Mouse (Mus musculus): ENCODE measurements around the gene Cog6. TPM values are rescaled to one million over a fixed set of nuclear protein-coding genes. Genes with fewer than 3 reads are reported as not detected.

Cog6 gene
- total and polyA plus RNA-seq, 3 experiments, result 37.1 to 59.6 (median 48.3) TPM

GRCm38 (mm10) chr3:52983772-52984171, 33.3 kb downstream of the Cog6 start:
- 64% methylated on average over 3 of the region's 3 CpGs for WGBS
- Histone ChIP-seq H3K36me3 (ENCODE audit: control insufficient read depth, insufficient read depth, low read length) (peaks cover 21% of the 10 kb centered on the region), H3K4me1 (ENCODE audit: control insufficient read depth, insufficient read depth, low read length) (peaks cover 5% of the 10 kb centered on the region), H3K4me3 (no peak overlapping the region), H3K27ac (peak overlapping the region; percentile 62), H3K9ac (ENCODE audit: low read depth, low read length) (peak overlapping the region; percentile 16; the same call in 1 of the 2 replicates), H3K27me3 (ENCODE audit: control insufficient read depth, insufficient read depth, low read length) (no peaks in the 10 kb centered on the region), H3K79me2 (replicated peaks; ENCODE audit: control insufficient read depth, insufficient read depth, low read length) (no peaks in the 10 kb centered on the region)
- intact Hi-C loops (cut with DNase I), result no loop called here
- TF ChIP-seq POLR2A (IDR thresholded peaks at IDR 0.05; ENCODE audit: insufficient read depth, low read depth, low read length), result no peak
- TF ChIP-seq EP300 (IDR thresholded peaks at IDR 0.05; ENCODE audit: insufficient read depth, low read depth, low read length), result no peak
- no peak for TF ChIP-seq CTCF (IDR thresholded peaks at IDR 0.05)
- DNase-seq, result peak in 1 of 2 experiments; percentile 15

- intact Hi-C loops (cut with DNase I), result no loop called here
- no peaks in the 10 kb centered on the region for H3K27me3 ChIP-seq (ENCODE audit: control insufficient read depth, insufficient read depth, low read length)
- TF ChIP-seq POLR2A (IDR thresholded peaks at IDR 0.05; ENCODE audit: insufficient read depth, low read depth, low read length), result no peak
- no peak for TF ChIP-seq CTCF (IDR thresholded peaks at IDR 0.05)
- H3K4me3 ChIP-seq, result no peak overlapping the region
- peaks cover 21% of the 10 kb centered on the region for H3K36me3 ChIP-seq (ENCODE audit: control insufficient read depth, insufficient read depth, low read length)
- H3K4me1 ChIP-seq (ENCODE audit: control insufficient read depth, insufficient read depth, low read length), result peaks cover 5% of the 10 kb centered on the region
- no peak overlapping the region for H3K9ac ChIP-seq (ENCODE audit: low read depth, low read length)
- WGBS, result 68% methylated on average over 10 of the region's 10 CpGs
- no peak for DNase-seq
- no peaks in the 10 kb centered on the region for H3K79me2 ChIP-seq (replicated peaks; ENCODE audit: control insufficient read depth, insufficient read depth, low read length)
- peak overlapping the region; percentile 17; the same call in 1 of the 2 replicates for H3K27ac ChIP-seq
Measured at GRCm38 (mm10) chr3:52982993-52983392, 34.0 kb downstream of the Cog6 start.

GRCm38 (mm10) chr3:52974674-52975556, 42.1 kb downstream of the Cog6 start:
- H3K4me3 ChIP-seq, result no peak overlapping the region
- WGBS, result 39% methylated on average over 15 of the region's 15 CpGs
- H3K27me3 ChIP-seq (ENCODE audit: control insufficient read depth, insufficient read depth, low read length), result no peaks in the 10 kb centered on the region
- TF ChIP-seq EP300 (IDR thresholded peaks at IDR 0.05; ENCODE audit: insufficient read depth, low read depth, low read length), result 0 out of 2 replicates have a peak, but pooled peaks have one; percentile 45
- TF ChIP-seq POLR2A (IDR thresholded peaks at IDR 0.05; ENCODE audit: insufficient read depth, low read depth, low read length), result no peak
- peak; percentile 86 for TF ChIP-seq CTCF (IDR thresholded peaks at IDR 0.05)
- no peaks in the 10 kb centered on the region for H3K79me2 ChIP-seq (replicated peaks; ENCODE audit: control insufficient read depth, insufficient read depth, low read length)
- peaks cover 4% of the 10 kb centered on the region for H3K4me1 ChIP-seq (ENCODE audit: control insufficient read depth, insufficient read depth, low read length)
- intact Hi-C loops (cut with DNase I), result loop anchor here (2.0 to 5.0 kb wide), 4 partner anchors 16 to 716 kb away; no protein-coding TSS in a partner anchor
- no peak overlapping the region for H3K27ac ChIP-seq
- H3K9ac ChIP-seq (ENCODE audit: low read depth, low read length), result no peak overlapping the region
- peak; percentile 77 to 84 for DNase-seq
- no peaks in the 10 kb centered on the region for H3K36me3 ChIP-seq (ENCODE audit: control insufficient read depth, insufficient read depth, low read length)

GRCm38 (mm10) chr3:52972916-52973315, 44.1 kb downstream of the Cog6 start:
- no peak overlapping the region for H3K9ac ChIP-seq (ENCODE audit: low read depth, low read length)
- TF ChIP-seq POLR2A (IDR thresholded peaks at IDR 0.05; ENCODE audit: insufficient read depth, low read depth, low read length), result no peak
- H3K4me3 ChIP-seq, result no peak overlapping the region
- DNase-seq, result peak in 1 of 2 experiments; percentile 11
- H3K36me3 ChIP-seq (ENCODE audit: control insufficient read depth, insufficient read depth, low read length), result no peaks in the 10 kb centered on the region
- no peaks in the 10 kb centered on the region for H3K27me3 ChIP-seq (ENCODE audit: control insufficient read depth, insufficient read depth, low read length)
- H3K27ac ChIP-seq, result no peak overlapping the region
- intact Hi-C loops (cut with DNase I), result no loop called here
- WGBS, result 76% methylated on average over 7 of the region's 7 CpGs
- no peaks in the 10 kb centered on the region for H3K79me2 ChIP-seq (replicated peaks; ENCODE audit: control insufficient read depth, insufficient read depth, low read length)
- H3K4me1 ChIP-seq (ENCODE audit: control insufficient read depth, insufficient read depth, low read length), result peaks cover 4% of the 10 kb centered on the region

GRCm38 (mm10) chr3:52967046-52967445, 50.0 kb downstream of the Cog6 start:
- WGBS, result 88% methylated on average over 5 of the region's 5 CpGs
- Histone ChIP-seq H3K9ac (ENCODE audit: low read depth, low read length) (no peak overlapping the region), H3K27ac (no peak overlapping the region), H3K4me1 (ENCODE audit: control insufficient read depth, insufficient read depth, low read length) (no peaks in the 10 kb centered on the region), H3K79me2 (replicated peaks; ENCODE audit: control insufficient read depth, insufficient read depth, low read length) (no peaks in the 10 kb centered on the region), H3K36me3 (ENCODE audit: control insufficient read depth, insufficient read depth, low read length) (no peaks in the 10 kb centered on the region), H3K4me3 (no peak overlapping the region), H3K27me3 (ENCODE audit: control insufficient read depth, insufficient read depth, low read length) (no peaks in the 10 kb centered on the region)
- intact Hi-C loops (cut with DNase I), result loop anchor here (10.0 kb wide), 1 partner anchor 202 kb away; no protein-coding TSS in a partner anchor
- no peak for DNase-seq
- TF ChIP-seq CTCF (IDR thresholded peaks at IDR 0.05) (peak; percentile 31), POLR2A (IDR thresholded peaks at IDR 0.05; ENCODE audit: insufficient read depth, low read depth, low read length) (no peak)

- Histone ChIP-seq H3K27me3 (ENCODE audit: control insufficient read depth, insufficient read depth, low read length) (no peaks in the 10 kb centered on the region), H3K4me1 (ENCODE audit: control insufficient read depth, insufficient read depth, low read length) (no peaks in the 10 kb centered on the region), H3K79me2 (replicated peaks; ENCODE audit: control insufficient read depth, insufficient read depth, low read length) (no peaks in the 10 kb centered on the region), H3K9ac (ENCODE audit: low read depth, low read length) (no peak overlapping the region), H3K27ac (no peak overlapping the region), H3K4me3 (no peak overlapping the region), H3K36me3 (ENCODE audit: control insufficient read depth, insufficient read depth, low read length) (no peaks in the 10 kb centered on the region)
- intact Hi-C loops (cut with DNase I), result loop anchor here (10.0 kb wide), 1 partner anchor 199 kb away; no protein-coding TSS in a partner anchor
- no peak for DNase-seq
- TF ChIP-seq EP300 (IDR thresholded peaks at IDR 0.05; ENCODE audit: insufficient read depth, low read depth, low read length) (no peak), CTCF (IDR thresholded peaks at IDR 0.05) (no peak), POLR2A (IDR thresholded peaks at IDR 0.05; ENCODE audit: insufficient read depth, low read depth, low read length) (no peak)
- WGBS, result 69% methylated on average over 7 of the region's 7 CpGs
Measured at GRCm38 (mm10) chr3:52964206-52964605, 52.8 kb downstream of the Cog6 start.

Measured in heart, adult 2 months (tissue).